Mouse (Mus musculus) G1E (cell line): Measurements from ENCODE around the gene Olfr1105.

Source experiments
- CTCF ChIP-seq: IDR thresholded peaks from 2 replicates; pipeline ENCODE4 v1.5.1; 2012; ENCODE audit warnings: low read depth, low read length, inconsistent platforms, mixed read lengths
- POLR2AphosphoS5 ChIP-seq: IDR thresholded peaks from 2 replicates; pipeline ENCODE4 v1.6.1; 2012; ENCODE audit warnings: low read depth, low read length, inconsistent platforms; ENCODE audit not compliant: insufficient replicate concordance
- TAL1 ChIP-seq: conservative IDR thresholded peaks from 2 replicates; pipeline ENCODE4 v1.6.1; 2012; ENCODE audit warnings: low read depth, low read length, inconsistent platforms, mixed read lengths

- no peak for TF ChIP-seq CTCF
- TF ChIP-seq TAL1: no peak
- TF ChIP-seq POLR2AphosphoS5: no peak
Measured at GRCm38 (mm10) chr2:87036431-87036830, at the start of gene Olfr1105.
